Mouse (Mus musculus): Measurements from ENCODE around the gene Ifnk. TPM values are rescaled to one million over a fixed set of nuclear protein-coding genes. Genes with fewer than 3 reads are reported as not detected.

Gene Ifnk
- polyA plus RNA-seq, 1 experiment = not detected

- H3K27ac ChIP-seq (ENCODE audit: insufficient read depth, low read depth, low read length) = no peak overlapping the region
- TF ChIP-seq POLR2A (IDR thresholded peaks at IDR 0.05; ENCODE audit: low read depth, low read length) = no peak
- no peak for TF ChIP-seq CTCF (IDR thresholded peaks at IDR 0.05; ENCODE audit: extremely low read depth, insufficient read length, insufficient replicate concordance, low read depth, low read length)
- H3K27me3 ChIP-seq (ENCODE audit: control insufficient read depth, insufficient read depth, low read length) = no peaks in the 10 kb centered on the region
- 23% methylated on average over 3 of the region's 3 CpGs for WGBS
- H3K4me3 ChIP-seq (ENCODE audit: low read depth, low read length) = no peak overlapping the region
- no peaks in the 10 kb centered on the region for H3K36me3 ChIP-seq (ENCODE audit: control insufficient read depth, insufficient read depth, low read length)
- peaks cover 3% of the 10 kb centered on the region; the same call in 1 of the 2 replicates for H3K4me1 ChIP-seq (ENCODE audit: control insufficient read depth, insufficient read depth, insufficient read length, low read length)
Observed at GRCm38 (mm10) chr4:35165947-35166346, 14.1 kb downstream of the Ifnk start.

- WGBS = 80% methylated on average over 5 of the region's 5 CpGs
Observed at GRCm38 (mm10) chr4:35167855-35168254, 16.0 kb downstream of the Ifnk start.

GRCm38 (mm10) chr4:35169571-35170125 lies 17.8 kb downstream of the Ifnk start:
- no peaks in the 10 kb centered on the region for H3K27me3 ChIP-seq (ENCODE audit: control insufficient read depth, insufficient read depth, low read length)
- TF ChIP-seq POLR2A (IDR thresholded peaks at IDR 0.05; ENCODE audit: low read depth, low read length) (no peak), CTCF (IDR thresholded peaks at IDR 0.05; ENCODE audit: extremely low read depth, insufficient read length, insufficient replicate concordance, low read depth, low read length) (no peak)
- H3K4me1 ChIP-seq (ENCODE audit: control insufficient read depth, insufficient read depth, insufficient read length, low read length) = peaks cover 3% of the 10 kb centered on the region; the same call in 1 of the 2 replicates
- no peak overlapping the region for H3K27ac ChIP-seq (ENCODE audit: insufficient read depth, low read depth, low read length)
- no peak overlapping the region for H3K4me3 ChIP-seq (ENCODE audit: low read depth, low read length)
- H3K36me3 ChIP-seq (ENCODE audit: control insufficient read depth, insufficient read depth, low read length) = no peaks in the 10 kb centered on the region
- 47% methylated on average over 13 of the region's 13 CpGs for WGBS

More at GRCm38 (mm10) chr4:35167855-35168254, 16.0 kb downstream of the Ifnk start:
- H3K4me3 ChIP-seq (ENCODE audit: low read depth, low read length) = no peak overlapping the region
- peaks cover 3% of the 10 kb centered on the region; the same call in 1 of the 2 replicates for H3K4me1 ChIP-seq (ENCODE audit: control insufficient read depth, insufficient read depth, insufficient read length, low read length)
- no peaks in the 10 kb centered on the region for H3K27me3 ChIP-seq (ENCODE audit: control insufficient read depth, insufficient read depth, low read length)
- H3K36me3 ChIP-seq (ENCODE audit: control insufficient read depth, insufficient read depth, low read length) = no peaks in the 10 kb centered on the region
- H3K27ac ChIP-seq (ENCODE audit: insufficient read depth, low read depth, low read length) = no peak overlapping the region
- TF ChIP-seq CTCF (IDR thresholded peaks at IDR 0.05; ENCODE audit: extremely low read depth, insufficient read length, insufficient replicate concordance, low read depth, low read length) = no peak
- no peak for TF ChIP-seq POLR2A (IDR thresholded peaks at IDR 0.05; ENCODE audit: low read depth, low read length)

- TF ChIP-seq POLR2A (IDR thresholded peaks at IDR 0.05; ENCODE audit: low read depth, low read length) (no peak), CTCF (IDR thresholded peaks at IDR 0.05; ENCODE audit: extremely low read depth, insufficient read length, insufficient replicate concordance, low read depth, low read length) (no peak)
Observed at GRCm38 (mm10) chr4:35172471-35172870, 20.6 kb downstream of the Ifnk start.

GRCm38 (mm10) chr4:35173551-35173950 lies 21.7 kb downstream of the Ifnk start:
- no peaks in the 10 kb centered on the region for H3K27me3 ChIP-seq (ENCODE audit: control insufficient read depth, insufficient read depth, low read length)
- 59% methylated on average over 1 of the region's 1 CpGs for WGBS

More at GRCm38 (mm10) chr4:35172471-35172870, 20.6 kb downstream of the Ifnk start:
- Histone ChIP-seq H3K27me3 (ENCODE audit: control insufficient read depth, insufficient read depth, low read length) (no peaks in the 10 kb centered on the region), H3K4me1 (ENCODE audit: control insufficient read depth, insufficient read depth, insufficient read length, low read length) (no peaks in the 10 kb centered on the region; the same call in 1 of the 2 replicates), H3K4me3 (ENCODE audit: low read depth, low read length) (no peak overlapping the region), H3K27ac (ENCODE audit: insufficient read depth, low read depth, low read length) (no peak overlapping the region), H3K36me3 (ENCODE audit: control insufficient read depth, insufficient read depth, low read length) (no peaks in the 10 kb centered on the region)
- 89% methylated on average over 2 of the region's 2 CpGs for WGBS

GRCm38 (mm10) chr4:35175566-35175965 lies 23.7 kb downstream of the Ifnk start:
- no peak for TF ChIP-seq CTCF (IDR thresholded peaks at IDR 0.05; ENCODE audit: extremely low read depth, insufficient read length, insufficient replicate concordance, low read depth, low read length)
- TF ChIP-seq POLR2A (IDR thresholded peaks at IDR 0.05; ENCODE audit: low read depth, low read length) = no peak
- H3K36me3 ChIP-seq (ENCODE audit: control insufficient read depth, insufficient read depth, low read length) = no peaks in the 10 kb centered on the region

More at GRCm38 (mm10) chr4:35173551-35173950, 21.7 kb downstream of the Ifnk start:
- Histone ChIP-seq H3K4me1 (ENCODE audit: control insufficient read depth, insufficient read depth, insufficient read length, low read length) (no peaks in the 10 kb centered on the region; the same call in 1 of the 2 replicates), H3K36me3 (ENCODE audit: control insufficient read depth, insufficient read depth, low read length) (no peaks in the 10 kb centered on the region), H3K4me3 (ENCODE audit: low read depth, low read length) (no peak overlapping the region), H3K27ac (ENCODE audit: insufficient read depth, low read depth, low read length) (no peak overlapping the region)
- TF ChIP-seq CTCF (IDR thresholded peaks at IDR 0.05; ENCODE audit: extremely low read depth, insufficient read length, insufficient replicate concordance, low read depth, low read length) = no peak
- TF ChIP-seq POLR2A (IDR thresholded peaks at IDR 0.05; ENCODE audit: low read depth, low read length) = no peak

GRCm38 (mm10) chr4:35177926-35178645 lies 26.2 kb downstream of the Ifnk start:
- WGBS = 83% methylated on average over 12 of the region's 12 CpGs
- no peak overlapping the region for H3K4me3 ChIP-seq (ENCODE audit: low read depth, low read length)
- no peaks in the 10 kb centered on the region for H3K36me3 ChIP-seq (ENCODE audit: control insufficient read depth, insufficient read depth, low read length)
- no peak overlapping the region for H3K27ac ChIP-seq (ENCODE audit: insufficient read depth, low read depth, low read length)
- no peak for TF ChIP-seq CTCF (IDR thresholded peaks at IDR 0.05; ENCODE audit: extremely low read depth, insufficient read length, insufficient replicate concordance, low read depth, low read length)
- no peak for TF ChIP-seq POLR2A (IDR thresholded peaks at IDR 0.05; ENCODE audit: low read depth, low read length)
- no peaks in the 10 kb centered on the region for H3K27me3 ChIP-seq (ENCODE audit: control insufficient read depth, insufficient read depth, low read length)
- no peaks in the 10 kb centered on the region for H3K4me1 ChIP-seq (ENCODE audit: control insufficient read depth, insufficient read depth, insufficient read length, low read length)

More at GRCm38 (mm10) chr4:35175566-35175965, 23.7 kb downstream of the Ifnk start:
- Histone ChIP-seq H3K4me1 (ENCODE audit: control insufficient read depth, insufficient read depth, insufficient read length, low read length) (no peaks in the 10 kb centered on the region), H3K27ac (ENCODE audit: insufficient read depth, low read depth, low read length) (no peak overlapping the region), H3K4me3 (ENCODE audit: low read depth, low read length) (no peak overlapping the region), H3K27me3 (ENCODE audit: control insufficient read depth, insufficient read depth, low read length) (no peaks in the 10 kb centered on the region)
- 62% methylated on average over 2 of the region's 2 CpGs for WGBS

Data from small intestine, adult 2 months (tissue).